Mouse (Mus musculus) embryo, embryonic 10.5 days (tissue): ENCODE data around the gene Mto1.
"Not testable (repeated sequence)": the region's sequence is repeated elsewhere in the genome, so short reads cannot be mapped to it uniquely, and the experiment has no call there.

Source experiments
- DNase-seq: peaks from one replicate; pipeline ENCODE4 v3.0.0-alpha.2; 2015; ENCODE audit warnings: low spot score

Mto1 gene

DNA sequence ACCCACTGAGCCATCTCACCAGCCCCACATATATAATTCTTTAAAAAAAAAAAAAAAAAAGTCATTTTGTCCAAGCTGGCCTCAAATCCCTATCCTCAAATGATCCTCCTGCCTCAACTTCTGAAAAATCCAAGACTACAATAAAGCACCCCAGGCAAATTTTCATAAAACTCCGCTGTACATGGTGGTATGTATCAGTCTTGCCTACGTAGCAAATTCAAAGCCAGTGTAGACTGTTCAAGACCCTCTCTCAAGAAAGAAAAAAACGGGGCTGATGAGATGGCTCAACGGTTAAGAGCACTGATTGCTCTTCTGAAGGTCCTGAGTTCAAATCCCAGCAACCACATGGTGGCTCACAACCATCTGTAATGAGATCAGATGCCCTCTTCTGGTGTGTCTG is 27.9 kb downstream of the Mto1 start:
- peak; percentile 37 for DNase-seq

DNA sequence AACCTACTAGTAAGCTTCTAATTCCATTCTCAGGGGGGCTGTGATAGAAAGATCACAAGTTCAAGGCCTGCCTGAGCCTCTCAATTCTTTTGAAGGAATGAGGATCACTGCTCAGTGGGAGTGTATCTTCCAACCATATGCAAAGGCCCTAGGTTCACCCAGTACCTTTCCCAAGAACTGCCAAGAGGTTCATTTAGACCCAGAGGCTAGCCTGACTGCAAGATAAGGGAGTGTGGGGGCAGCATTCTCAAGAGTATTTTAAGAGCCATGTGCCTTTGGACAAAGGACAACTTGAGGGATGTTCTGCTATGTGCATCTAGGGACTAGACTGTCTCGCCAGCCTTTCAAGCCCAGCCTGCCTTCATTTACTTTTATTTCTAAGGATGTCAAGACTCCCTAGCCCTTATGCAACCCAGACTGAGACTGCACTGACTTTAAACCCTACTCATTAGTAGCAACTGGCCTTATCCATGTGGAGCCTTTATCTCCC is 28.6 kb downstream of the Mto1 start:
- DNase-seq = peak; percentile 65

DNA sequence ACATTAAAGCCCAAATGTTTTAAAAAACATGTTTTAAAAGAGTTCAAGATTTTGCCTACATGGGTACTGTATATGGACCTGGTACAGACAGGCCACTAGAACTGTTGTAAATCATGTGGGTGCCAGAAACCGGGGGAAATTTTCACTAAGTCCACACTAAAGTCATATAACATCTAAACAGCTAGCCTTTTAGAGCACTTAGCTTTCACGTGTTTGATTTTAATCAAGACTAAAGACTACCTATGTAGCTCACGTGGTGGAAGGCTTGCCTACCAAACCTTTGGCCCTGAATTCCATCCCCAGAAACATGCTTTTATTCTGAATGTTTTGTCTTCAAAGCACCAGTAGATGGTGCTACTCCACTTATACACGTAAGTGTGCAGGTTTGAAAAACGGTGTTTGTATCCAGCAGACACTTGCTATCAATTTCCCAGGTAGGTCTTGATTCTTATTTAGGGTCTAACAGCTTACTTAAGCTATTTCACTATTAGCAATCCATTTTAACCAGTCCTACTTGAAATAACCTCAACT is 29.1 kb downstream of the Mto1 start:
- DNase-seq = peak; percentile 79

DNA sequence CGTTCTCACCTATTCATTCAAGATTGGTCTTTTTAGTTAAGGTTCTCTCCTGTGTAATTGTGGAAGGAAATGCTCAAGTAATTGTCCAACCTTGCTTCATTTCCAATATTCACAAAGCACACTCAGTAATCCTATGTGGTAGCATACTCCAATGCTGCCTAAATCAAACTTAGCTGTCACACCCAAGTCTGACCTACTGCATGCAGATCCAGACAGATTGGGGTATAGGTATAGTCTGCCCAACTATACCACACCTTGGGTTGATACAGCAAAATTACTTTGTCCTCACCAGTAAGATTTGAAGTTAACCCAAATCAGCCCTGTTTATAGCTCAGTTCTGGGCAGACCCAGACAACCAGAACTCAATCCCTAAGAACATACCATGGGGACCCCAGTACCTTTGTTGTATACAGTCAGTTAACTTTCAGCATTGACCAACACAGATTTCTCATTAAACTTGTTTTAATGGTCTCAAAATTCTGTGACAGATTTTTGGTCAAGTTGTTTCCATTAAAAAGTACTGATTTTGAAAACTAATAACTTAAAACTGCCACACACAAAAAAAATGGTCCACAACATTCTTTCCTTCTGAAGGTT is 30.1 kb downstream of the Mto1 start:
- not testable (repeated sequence) for DNase-seq

DNA sequence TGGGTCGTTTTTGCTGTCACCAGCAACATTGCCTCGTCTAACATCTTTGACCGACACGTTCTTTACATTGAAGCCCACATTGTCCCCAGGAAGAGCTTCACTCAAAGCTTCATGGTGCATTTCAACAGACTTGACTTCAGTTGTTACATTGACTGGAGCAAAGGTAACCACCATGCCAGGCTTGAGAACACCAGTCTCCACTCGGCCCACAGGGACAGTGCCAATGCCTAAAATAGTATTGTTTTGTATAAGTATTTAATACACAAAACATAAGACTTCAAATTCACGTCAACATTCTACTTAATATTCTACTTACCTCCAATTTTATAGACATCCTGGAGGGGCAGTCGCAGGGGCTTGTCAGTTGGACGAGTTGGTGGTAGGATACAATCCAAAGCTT is 31.3 kb downstream of the Mto1 start:
- DNase-seq = not testable (repeated sequence)

DNA sequence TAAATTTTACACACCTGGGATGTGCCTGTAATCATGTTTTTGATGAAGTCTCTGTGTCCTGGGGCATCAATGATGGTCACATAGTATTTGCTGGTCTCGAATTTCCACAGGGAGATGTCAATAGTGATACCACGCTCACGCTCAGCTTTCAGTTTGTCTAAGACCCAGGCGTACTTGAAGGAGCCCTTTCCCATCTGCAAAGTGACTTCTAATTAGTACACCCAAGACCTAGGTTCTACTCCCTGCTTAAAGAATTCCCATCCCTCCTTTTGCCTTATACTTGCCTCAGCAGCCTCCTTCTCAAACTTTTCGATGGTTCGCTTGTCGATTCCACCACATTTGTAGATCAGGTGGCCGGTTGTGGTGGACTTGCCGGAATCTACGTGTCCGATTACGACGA is 32.2 kb downstream of the Mto1 start:
- DNase-seq = not testable (repeated sequence)

DNA sequence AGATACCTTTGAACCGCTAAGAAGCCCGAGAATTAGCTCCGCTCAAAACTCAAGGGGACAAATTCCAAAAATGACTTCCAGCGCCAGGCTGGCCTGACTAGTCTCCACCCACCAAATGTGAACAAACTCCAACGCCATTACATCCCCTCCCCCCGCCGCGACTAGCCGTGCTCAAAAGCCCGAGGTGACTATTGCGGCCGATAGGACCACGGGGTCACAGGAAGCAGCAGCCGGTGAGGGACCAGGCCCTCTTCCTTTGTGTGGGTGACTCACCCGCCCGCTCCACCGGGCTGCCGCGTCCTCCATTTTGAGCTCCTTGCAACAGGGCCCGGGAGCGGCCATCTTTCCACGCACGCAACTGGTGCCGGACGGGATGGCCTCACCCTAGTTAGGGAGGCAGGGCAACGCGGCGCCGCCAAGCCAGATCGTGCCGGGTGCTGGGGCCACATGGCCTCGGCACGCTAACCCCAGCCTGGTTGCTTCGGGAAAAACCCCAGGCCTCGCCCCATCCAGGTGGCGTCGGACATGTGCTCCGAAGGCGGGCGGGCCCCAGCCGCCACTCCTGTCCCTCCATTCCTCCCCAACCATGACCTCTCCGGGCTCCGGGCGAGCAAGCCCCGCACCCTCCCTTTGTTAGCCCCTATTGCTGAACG is 32.8 kb downstream of the Mto1 start:
- DNase-seq = peak; percentile 74

DNA sequence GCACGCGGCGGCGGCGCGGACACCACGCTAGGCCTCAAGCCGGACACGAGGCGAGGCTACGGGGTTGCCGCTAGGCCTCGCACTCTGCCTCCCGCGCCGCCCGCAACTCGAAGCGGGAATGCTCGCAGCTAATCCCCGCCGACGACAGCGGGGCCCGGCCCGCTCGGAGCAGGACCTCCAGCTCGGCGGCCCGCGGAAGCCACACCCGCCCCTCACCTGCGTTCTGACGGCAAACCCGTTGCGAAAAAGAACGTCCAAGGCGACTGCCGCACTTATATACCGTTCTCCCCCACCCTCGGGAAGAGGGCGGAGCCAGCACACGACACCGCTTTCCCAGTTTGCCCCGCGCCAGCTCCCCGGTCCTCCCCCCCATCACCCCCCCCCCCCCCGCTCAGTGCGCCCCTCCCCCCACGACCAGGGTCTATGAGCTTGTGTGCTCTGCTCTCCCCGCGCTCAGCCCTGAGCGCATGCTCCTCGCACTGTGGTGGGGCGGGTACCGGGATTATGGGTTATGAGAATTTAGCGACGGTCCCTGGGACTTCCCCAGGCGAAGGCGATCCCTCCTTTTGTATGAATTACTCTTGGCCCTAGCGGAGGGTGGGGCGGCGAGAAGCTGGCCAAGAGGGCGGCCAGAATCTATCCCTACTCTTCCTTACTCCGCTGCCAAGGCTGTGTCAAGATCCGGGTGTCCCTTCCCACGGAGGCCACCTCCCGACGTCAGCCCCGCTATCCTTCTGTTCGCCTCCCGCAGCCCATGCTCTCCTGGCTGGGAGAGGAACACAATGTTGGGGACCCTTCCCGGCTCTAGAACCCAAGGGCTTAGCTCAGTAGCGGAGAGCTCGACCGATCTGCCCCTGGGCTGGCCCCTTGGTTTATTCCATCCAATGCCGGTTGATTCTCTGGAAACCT is 33.7 kb downstream of the Mto1 start:
- peak; percentile 99 for DNase-seq

DNA sequence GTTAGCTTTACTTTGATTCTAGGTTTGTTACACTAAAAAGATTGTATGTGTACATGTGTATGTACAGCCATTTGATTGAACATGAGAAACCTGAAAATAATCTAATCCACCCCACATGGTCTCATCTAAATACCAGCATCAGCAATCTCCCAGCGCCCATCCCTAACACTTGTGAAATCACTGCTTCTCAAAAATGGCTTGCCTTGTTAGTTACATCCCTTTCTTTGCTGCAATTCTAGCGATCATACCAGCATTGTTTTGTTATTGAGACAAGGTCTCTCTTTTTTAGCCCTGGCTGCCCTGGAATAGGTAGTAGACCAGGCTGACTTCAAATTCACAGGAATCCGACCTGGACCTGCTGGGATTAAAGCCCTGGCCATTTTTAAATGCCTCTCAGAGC is 34.4 kb downstream of the Mto1 start:
- no peak for DNase-seq

DNA sequence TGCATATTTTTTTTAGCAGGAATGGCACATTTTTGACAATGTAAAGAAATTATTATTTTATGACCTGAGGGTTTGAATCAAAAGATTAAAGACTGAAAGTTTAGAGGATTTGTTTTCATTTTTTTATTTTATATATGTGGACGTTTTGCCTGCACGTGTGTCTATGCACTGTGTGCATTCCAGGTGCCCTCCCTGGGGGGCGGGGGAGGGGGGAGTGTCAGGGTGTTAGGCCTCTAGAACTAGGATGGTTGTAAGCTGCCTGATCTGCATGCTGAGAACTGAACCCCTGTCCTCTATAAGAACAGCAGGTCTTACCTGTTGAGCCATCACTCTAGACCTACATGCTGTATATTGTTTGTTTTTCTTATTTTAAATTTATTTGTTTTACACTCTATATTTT is 36.7 kb downstream of the Mto1 start:
- DNase-seq = no peak

DNA sequence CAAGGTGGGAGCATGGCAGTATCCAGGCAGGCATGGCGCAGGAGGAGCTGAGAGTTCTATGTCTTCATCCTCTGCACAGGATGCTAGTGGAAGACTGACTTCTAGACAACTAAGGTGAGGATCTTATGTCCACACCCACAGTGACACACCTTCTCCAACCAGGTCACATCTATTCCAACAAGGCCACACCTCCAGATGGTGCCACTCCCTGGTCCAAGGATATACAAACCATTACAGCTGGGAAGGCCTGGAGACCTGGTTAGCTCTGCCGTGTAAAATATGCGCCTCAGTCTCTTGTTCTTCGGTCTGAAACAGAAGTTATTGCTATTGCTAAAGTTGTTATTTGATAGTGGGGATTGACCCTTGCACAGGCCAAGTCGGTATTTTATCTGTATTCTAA is 40.0 kb downstream of the Mto1 start:
- DNase-seq = not testable (repeated sequence)

DNA sequence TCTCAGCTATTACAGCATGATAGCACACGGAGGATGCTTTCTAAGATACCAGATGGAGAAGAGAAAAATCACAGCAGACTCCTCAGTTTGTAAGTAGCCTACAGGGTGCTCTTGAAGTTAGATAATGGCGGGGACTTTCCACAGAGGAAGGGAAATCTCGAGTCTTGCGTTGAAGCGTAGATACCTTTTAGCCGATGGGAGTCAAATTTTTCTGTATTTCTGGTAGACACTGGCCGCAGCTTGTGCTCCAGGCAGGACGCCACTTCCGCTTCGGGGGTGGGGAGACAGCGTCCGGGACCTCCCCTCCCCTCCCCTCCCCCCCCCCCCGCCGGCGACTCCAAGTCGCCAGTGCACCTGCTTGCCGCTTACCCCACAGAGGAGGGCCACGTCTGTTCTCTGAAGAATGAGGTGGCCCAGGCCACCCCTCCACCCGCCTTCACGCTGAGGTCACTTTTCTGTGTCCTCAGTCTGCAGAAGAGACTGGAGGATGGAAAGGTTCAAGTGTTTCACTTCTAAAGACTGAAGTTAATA is 40.9 kb downstream of the Mto1 start, which contains the start of gene Eef1a1:
Gene Eef1a1, minus strand, starts transcription at position 262 of the 531 bp plus-strand sequence.
- DNase-seq = peak; percentile 55

DNA sequence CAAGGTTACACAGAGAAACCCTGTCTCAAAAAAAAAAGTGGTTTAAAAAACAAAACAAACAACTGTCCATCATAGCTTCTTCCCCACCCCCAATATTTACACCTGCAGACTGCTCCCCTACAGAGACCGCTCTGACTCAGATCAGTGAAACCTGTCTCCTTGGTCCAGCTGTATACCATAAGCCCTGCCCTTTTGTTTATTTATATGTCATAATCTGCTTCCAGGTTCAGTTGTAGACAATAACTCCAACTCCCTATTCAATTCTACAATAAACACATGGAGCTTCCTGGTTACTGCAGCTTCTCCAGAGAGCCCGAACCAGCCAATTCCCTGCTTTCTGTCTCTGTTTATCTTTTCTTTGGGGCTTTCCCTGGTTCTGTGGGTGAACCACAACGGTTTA is 43.2 kb downstream of the Mto1 start:
- DNase-seq = no peak

DNA sequence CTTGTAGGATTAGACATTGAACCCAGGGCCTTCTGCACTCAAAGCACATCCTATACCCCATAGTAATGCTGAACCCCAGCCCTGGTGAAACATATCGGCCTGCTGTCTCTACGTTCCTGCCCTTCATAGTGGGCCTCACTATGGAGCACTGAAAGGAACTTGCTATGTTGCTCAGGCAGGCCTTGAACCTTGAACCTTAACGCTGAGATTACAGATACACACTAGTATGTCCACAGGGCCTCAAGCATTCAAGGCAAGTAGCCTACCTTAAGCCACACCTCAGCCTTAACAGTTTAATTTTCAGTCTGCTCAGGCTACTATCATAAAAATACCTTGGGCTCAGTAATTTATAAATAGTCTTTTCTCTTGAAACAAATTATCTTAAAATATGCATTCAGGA is 44.2 kb downstream of the Mto1 start:
- no peak for DNase-seq

DNA sequence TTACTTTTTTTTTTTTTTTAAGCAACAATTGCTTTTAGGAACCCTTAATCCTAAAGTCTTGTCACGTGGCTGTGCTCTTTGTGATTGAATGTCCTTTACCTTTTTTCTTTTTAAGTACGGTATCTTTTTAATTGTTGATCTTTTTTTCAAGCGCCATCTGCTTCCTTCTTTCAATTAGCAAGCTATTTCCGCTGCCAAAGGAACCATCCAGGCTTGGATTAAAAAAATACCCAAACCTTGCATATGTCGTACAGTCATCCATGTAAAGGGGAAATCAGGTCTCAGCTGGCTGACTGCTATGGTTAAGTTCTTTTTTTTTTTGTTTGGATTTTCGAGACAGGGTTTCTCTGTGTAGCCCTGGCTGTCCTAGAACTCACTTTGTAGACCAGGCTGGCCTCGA is 45.2 kb downstream of the Mto1 start:
- DNase-seq = no peak

DNA sequence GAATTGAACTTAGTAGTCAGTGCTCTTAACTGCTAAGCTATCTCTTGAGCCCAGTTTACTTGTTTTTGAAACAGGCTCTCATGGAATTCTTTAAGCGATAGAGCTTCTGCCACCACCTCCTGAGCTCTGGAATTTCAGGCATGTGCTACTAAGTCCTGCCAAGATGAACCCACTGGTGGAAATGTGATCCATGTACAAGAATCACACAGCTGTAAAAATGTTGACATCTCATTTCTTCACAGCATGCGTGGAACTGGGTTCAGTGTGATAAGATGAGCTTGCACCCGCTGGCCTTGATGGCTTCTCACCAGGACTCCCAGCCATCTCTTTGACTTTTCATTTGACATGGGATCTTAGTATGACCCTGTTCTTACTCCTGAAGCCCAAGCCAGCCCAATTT is 52.4 kb downstream of the Mto1 start:
- DNase-seq = no peak

DNA sequence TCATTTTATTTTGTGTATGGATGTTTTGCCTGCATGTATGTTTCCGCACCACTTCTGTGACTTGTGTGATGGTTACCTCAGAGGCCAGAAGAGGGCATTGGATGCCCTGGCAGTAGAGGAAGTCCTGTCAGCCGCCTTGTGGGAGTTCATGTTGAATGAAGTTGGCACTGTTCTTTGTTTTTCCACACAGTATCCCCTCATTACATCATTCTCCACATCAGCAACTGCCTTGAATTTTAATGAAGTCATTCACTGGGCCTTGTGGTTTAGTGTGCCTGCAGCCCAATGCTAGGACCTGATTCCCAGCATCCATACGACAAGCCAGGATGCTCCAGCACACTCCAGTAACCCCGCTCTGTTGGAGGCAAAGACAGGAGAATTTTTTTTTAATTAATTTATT is 53.3 kb downstream of the Mto1 start:
- no peak for DNase-seq

DNA sequence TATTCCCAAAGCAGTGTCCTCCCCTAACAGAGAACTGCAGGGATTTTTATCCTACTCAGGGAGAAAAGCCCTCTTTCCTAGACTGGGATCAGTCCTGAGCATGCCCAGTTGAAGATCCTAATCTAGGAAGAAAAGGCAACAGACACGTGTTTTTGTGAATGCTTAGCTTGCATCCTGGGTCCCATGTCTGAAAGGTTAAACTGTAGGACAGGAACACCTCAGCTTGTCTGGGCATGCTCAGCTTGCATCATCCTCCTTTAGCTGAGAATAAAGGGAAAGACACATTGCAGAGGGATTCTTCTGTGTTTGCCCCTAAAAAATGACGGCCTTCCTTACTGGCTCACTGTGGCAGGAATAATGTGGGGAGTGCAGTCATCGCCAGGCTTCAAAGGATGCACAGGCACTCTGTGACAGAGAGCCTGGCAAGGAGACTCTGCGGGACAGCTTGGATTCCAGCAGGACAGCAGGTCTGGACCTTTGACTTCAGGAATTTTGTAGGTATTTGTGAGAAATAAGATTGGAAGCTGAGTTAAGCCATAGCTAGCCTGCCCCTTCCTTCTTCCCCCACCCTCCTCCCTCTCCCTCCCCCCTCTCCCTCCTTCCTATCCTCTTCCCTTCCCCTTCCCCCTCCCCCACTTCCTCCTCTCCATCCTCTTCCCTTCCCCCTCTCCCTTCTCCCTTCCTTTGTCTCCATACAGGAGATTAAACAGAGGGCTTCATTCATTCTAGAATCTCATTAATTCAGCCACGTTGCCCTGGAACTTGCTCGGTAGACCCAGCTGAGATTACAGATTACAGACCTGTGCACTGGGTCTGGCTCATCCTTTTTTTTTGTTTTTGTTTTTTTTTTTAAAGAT is 55.4 kb downstream of the Mto1 start:
- DNase-seq = peak; percentile 84

DNA sequence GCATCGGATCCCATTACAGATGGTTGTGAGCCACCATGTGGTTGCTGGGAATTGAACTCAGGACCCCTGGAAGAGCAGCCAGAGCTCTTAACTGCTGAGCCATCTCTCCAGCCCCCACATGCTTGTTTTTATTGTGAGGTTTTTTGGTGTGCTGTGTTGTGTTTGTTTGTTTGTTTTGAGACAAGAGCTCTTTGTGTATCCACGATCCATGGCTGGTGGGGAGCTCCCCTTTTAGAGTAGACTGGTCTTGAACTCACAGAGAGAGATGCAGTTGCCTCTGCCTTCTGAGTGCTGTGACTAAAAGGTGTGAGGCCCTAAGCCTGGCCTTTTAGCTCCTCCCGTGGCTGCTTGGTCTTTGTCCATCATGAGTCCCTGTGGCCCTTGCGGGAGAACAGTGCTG is 56.1 kb downstream of the Mto1 start:
- peak; percentile 28 for DNase-seq

DNA sequence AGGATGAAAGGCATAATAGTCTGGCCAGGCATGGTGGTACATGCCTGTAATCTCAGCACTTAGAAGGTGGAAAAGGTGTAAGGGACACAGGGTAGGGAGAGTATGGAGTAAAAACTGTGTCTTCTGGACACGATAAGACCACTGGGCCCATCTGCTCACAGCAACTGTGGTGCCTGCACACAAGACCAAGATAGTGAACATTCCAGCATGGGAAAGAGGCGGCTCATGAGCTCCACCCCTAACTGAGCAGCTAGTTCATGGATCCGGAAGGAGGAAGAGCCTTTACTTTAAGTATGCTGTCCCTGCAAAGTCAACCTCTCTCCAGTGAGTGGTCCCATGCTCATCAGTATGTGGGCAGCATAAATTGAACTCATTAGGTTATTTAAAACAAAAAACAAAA is 56.7 kb downstream of the Mto1 start:
- no peak for DNase-seq

DNA sequence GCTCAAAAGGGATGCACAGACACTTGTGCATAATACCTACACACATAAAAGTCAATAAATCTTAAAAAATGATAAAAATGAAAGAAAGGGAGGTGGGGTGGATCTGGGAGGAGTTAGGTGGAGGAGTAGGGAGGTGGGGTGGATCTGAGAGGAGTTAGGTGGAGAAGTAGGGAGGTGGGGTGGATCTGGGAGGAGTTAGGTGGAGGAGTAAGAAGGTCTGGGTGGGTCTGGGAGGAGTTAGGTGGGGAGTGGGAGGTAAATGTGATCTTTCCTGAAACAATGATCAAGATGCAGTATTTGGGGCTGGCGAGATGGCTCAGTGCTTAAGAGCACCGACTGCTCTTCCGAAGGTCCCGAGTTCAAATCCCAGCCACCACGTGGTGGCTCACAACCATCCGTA is 57.2 kb downstream of the Mto1 start:
- DNase-seq = no peak
